Mouse (Mus musculus) liver, postnatal 0 days (tissue): ENCODE measurements at regions not wholly inside any gene's neighbourhood (a gene's known extent, or its start where the extent isn't known, plus 50 kb on each side); places are given as distances from the start of the nearest gene placed in this dataset.

Experiments
- CTCF ChIP-seq: sonication (generic); IDR thresholded peaks from 2 replicates; pipeline ENCODE4 v1.5.1; 2016; ENCODE audit warnings: antibody characterized with exemption, low read depth
- EP300 ChIP-seq: IDR thresholded peaks from 2 replicates; pipeline ENCODE4 v1.6.1; 2016; ENCODE audit warnings: antibody characterized with exemption, low read depth, mild to moderate bottlenecking

DNA sequence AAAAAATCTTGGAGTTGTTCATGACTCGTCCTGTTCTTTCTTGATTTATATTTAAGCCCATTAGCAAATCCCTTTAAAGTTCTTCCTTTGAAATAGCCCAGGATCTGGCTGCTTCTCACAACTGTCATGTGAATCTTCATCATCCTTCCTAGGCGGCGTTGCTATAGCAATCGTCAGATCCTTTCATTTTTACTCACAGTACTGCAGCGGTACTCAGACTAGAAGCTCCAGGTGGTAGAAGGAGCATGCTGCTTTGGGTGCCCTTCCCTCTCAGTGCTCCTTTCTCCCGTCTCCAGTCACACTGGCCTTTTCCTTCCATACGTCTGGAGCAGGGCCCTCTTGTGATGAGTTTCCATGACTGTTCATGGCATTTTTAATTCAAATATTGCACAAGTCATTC is 93.1 kb downstream of the Gm10260 start:
- TF ChIP-seq CTCF: no peak
- no peak for TF ChIP-seq EP300
